Mouse (Mus musculus) sigmoid colon, adult 10 weeks (tissue): ENCODE measurements around the gene Olfr1305. TPM values are rescaled to one million over a fixed set of nuclear protein-coding genes. Genes with fewer than 3 reads are reported as not detected.

Experiments used
- polyA plus RNA-seq: library from polyadenylated mRNA; stranded (reverse); fragments of 350-450 nt; fragmentation: Illumina TruSeq; extraction: RNeasy Lipid Tissue Mini Kit (QIAGEN cat#74804); gene quantifications from one replicate; pipeline ENCODE4 v1.2.3, GENCODE M21; 2014; ENCODE audit warnings: low read depth, low replicate concordance

Olfr1305 gene
- not detected for polyA plus RNA-seq

DNA sequence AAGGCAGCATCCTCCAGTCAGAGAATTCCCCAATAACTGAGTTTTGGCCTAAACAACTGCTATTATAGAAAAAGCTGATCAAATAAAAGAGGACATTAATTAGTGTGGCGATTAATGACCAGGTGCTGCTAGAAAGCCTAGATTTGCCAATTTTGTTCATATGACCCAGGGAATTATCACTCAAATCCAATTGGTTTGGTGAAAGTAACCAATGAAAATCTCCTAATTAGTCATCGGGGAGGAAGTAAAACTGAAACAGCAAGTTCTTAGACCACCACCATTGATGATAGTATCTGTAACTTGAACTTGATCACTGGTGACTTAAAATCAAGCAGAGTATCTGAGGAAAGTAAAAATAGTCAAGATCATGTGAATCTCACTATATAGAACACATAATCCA is at the start of gene Olfr1305:
TSS of gene Olfr1305 (minus strand) at position 101 of the 400 bp plus-strand sequence.

GRCm38 (mm10) chr2:111916171-111916570 is 39.2 kb upstream of the Olfr1305 start, which contains the start of gene Olfr1306:
TSS of gene Olfr1306 (minus strand) at chr2:111916271.

GRCm38 (mm10) chr2:111820240-111820639 is 56.7 kb downstream of the Olfr1305 start, which contains the start of gene Olfr1303:
TSS of gene Olfr1303 (minus strand) at chr2:111820340.

Other genes starting within 250 kb of the Olfr1305 start
- gene Olfr1298, start 227.9 kb downstream of the Olfr1305 start, polyA plus RNA-seq: not detected
- not detected for gene Olfr1299, start 215.7 kb downstream of the Olfr1305 start, polyA plus RNA-seq
- not detected for gene Olfr1301, start 126.1 kb downstream of the Olfr1305 start, polyA plus RNA-seq
- gene Olfr1302, start 99.7 kb downstream of the Olfr1305 start, polyA plus RNA-seq: not detected
- not detected for gene Olfr1303, start 56.8 kb downstream of the Olfr1305 start, polyA plus RNA-seq
- gene Olfr1306, start 39.1 kb upstream of the Olfr1305 start, polyA plus RNA-seq: not detected
- gene Olfr1307, start 72.3 kb upstream of the Olfr1305 start, polyA plus RNA-seq: not detected
- gene Olfr1308, start 87.8 kb upstream of the Olfr1305 start, polyA plus RNA-seq: not detected
- gene Olfr1309, start 113.1 kb upstream of the Olfr1305 start, polyA plus RNA-seq: not detected
- not detected for gene Olfr1310, start 135.6 kb upstream of the Olfr1305 start, polyA plus RNA-seq
- not detected for gene Olfr1311, start 147.3 kb upstream of the Olfr1305 start, polyA plus RNA-seq
- gene Olfr1312, start 173.1 kb upstream of the Olfr1305 start, polyA plus RNA-seq: not detected
- gene Olfr1313, start 200.7 kb upstream of the Olfr1305 start, polyA plus RNA-seq: not detected
- gene Olfr1314, start 219.6 kb upstream of the Olfr1305 start, polyA plus RNA-seq: not detected
- gene Olfr1315-ps1, start 238.3 kb upstream of the Olfr1305 start, polyA plus RNA-seq: not detected